ENCODE assay signal across 8 mouse cellular contexts in the genomic region with DNA sequence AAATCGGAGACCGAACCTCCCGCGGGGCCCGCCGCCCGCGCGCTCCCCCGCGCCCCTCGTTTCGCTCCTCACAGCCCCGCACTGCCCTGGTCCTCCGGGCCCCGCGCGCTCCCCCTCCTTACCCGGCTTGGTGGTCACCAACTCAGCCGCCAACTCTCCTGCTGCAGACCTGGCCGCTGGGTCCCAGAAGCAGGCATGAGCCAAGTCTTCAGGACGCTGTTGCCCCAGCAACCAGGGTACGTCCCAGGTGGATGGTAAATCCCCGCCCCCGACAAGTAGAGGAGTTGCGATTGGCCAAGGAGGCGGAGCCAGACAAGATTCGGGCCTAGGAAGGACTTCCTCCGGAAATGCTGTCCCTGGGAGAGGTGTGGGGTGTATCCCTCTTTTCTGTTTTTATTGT. TPM values are rescaled to one million over a fixed set of nuclear protein-coding genes. Genes with fewer than 3 reads are reported as not detected.
DNase-seq lines count a peak whose midpoint lies in the region; ATAC-seq lines count a peak whose summit lies in the region.

Gene Efcab6, minus strand, starts transcription at position 240 of the 400 bp plus-strand sequence.

- peaks cover 6% of the 10 kb centered on the region; the same call in 1 of the 2 replicates for H3K9me3 ChIP-seq in hindbrain, embryonic 13.5 days
- H3K9me3 ChIP-seq in midbrain, embryonic 14.5 days (ENCODE audit: control insufficient read depth, low read length): no peaks in the 10 kb centered on the region

- H3K4me2 ChIP-seq in hindbrain, embryonic 13.5 days: peak within 1 kb of the TSS; percentile 60
- H3K4me2 ChIP-seq in midbrain, embryonic 14.5 days (ENCODE audit: low read length): peak within 1 kb of the TSS; percentile 66

- peak; percentile 91 for ATAC-seq in frontal cortex, adult (ENCODE audit: low TSS enrichment)
- ATAC-seq in hindbrain, embryonic 13.5 days (ENCODE audit: low FRiP score): peak; percentile 87
- peak; percentile 46; the same call in 1 of the 2 replicates for ATAC-seq in midbrain, embryonic 14.5 days (ENCODE audit: low FRiP score, low TSS enrichment)
- no peak for ATAC-seq in inflammation-experienced regulatory T-cells, adult 6 months

- WGBS in hindbrain, embryonic 13.5 days: under 1% methylated on average over 29 of the region's 29 CpGs
- WGBS in midbrain, embryonic 14.5 days: 2% methylated on average over 29 of the region's 29 CpGs

- H3K4me3 ChIP-seq in hindbrain, embryonic 13.5 days: peak within 1 kb of the TSS; percentile 39
- H3K4me3 ChIP-seq in midbrain, embryonic 14.5 days (replicated peaks; ENCODE audit: low read depth, low read length): peak within 1 kb of the TSS; percentile 33

- no peaks in the 10 kb centered on the region for H3K36me3 ChIP-seq in hindbrain, embryonic 13.5 days
- no peaks in the 10 kb centered on the region for H3K36me3 ChIP-seq in midbrain, embryonic 14.5 days (ENCODE audit: control insufficient read depth, insufficient read depth, low read length)

- no peak for DNase-seq in frontal cortex, postnatal 25 days (ENCODE audit: low spot score in 2 of 2)
- DNase-seq in ZHBTc4 (ENCODE audit: low read depth, low spot score): peak; percentile 94
- peak; percentile 83 for DNase-seq in midbrain, embryonic 14.5 days
- DNase-seq in cerebellum, adult 9-11 months: no peak
- DNase-seq in adrenal gland, adult (ENCODE audit: inconsistent age in 2 of 2, low spot score in 1 of 2): no peak

- H3K27me3 ChIP-seq in hindbrain, embryonic 13.5 days: peaks cover 42% of the 10 kb centered on the region
- no peaks in the 10 kb centered on the region; the same call in 1 of the 2 replicates for H3K27me3 ChIP-seq in midbrain, embryonic 14.5 days (ENCODE audit: control insufficient read depth, insufficient read depth, low read length)

- H3K9ac ChIP-seq in hindbrain, embryonic 13.5 days: peak within 1 kb of the TSS; percentile 53; the same call in 1 of the 2 replicates
- H3K9ac ChIP-seq in midbrain, embryonic 14.5 days (replicated peaks; ENCODE audit: low read length): no peak within 1 kb of the TSS; the same call in 1 of the 2 replicates

- peaks cover 24% of the 10 kb centered on the region for H3K4me1 ChIP-seq in hindbrain, embryonic 13.5 days (replicated peaks)
- H3K4me1 ChIP-seq in midbrain, embryonic 14.5 days (ENCODE audit: control insufficient read depth, insufficient read depth, low read length): peaks cover 19% of the 10 kb centered on the region

- H3K27ac ChIP-seq in hindbrain, embryonic 13.5 days: no peak within 1 kb of the TSS
- H3K27ac ChIP-seq in midbrain, embryonic 14.5 days (replicated peaks; ENCODE audit: low read depth, low read length): no peak within 1 kb of the TSS

RNA-seq across cellular contexts. Expression of gene Efcab6, which starts in this region (rescaled TPM):
- 0.27 and 0.31 TPM in 2 replicates for polyA plus RNA-seq in hindbrain, embryonic 13.5 days (2015; fragmentation: Nextera tagmentation; extraction: Ambion mirVana)
- polyA plus RNA-seq in midbrain, embryonic 14.5 days (2014; fragmentation: Nextera tagmentation; extraction: Ambion mirVana): 0.15 and 0.22 TPM in 2 replicates
- polyA plus RNA-seq in inflammation-experienced regulatory T-cells, adult 6 months (2017; shearing (Covaris generic)): not detected

Comparison
In these comparisons a context has a peak if more than half of its experiments do, and no peak if none do; other contexts are left out.
1. Peak in ATAC-seq, H3K4me3 ChIP-seq, H3K9ac ChIP-seq and H3K4me2 ChIP-seq in hindbrain, embryonic 13.5 days; RNA of the gene not detected or under 1 TPM.
2. Peak in DNase-seq, ATAC-seq, H3K4me3 ChIP-seq and H3K4me2 ChIP-seq in midbrain, embryonic 14.5 days; RNA of the gene not detected or under 1 TPM.